Mouse (Mus musculus) heart, adult 9 months (tissue): ENCODE measurements around the gene Hist3h2ba.
A peak's percentile ranks its signal among the peaks of the same experiment; 100 is the strongest.

ENCODE experiments used
- DNase-seq, 2 experiments: peaks; one replicate each; pipeline ENCODE4 v3.0.0; 2022; ENCODE audit warnings: low spot score in 2 of 2

The Hist3h2ba gene

DNA sequence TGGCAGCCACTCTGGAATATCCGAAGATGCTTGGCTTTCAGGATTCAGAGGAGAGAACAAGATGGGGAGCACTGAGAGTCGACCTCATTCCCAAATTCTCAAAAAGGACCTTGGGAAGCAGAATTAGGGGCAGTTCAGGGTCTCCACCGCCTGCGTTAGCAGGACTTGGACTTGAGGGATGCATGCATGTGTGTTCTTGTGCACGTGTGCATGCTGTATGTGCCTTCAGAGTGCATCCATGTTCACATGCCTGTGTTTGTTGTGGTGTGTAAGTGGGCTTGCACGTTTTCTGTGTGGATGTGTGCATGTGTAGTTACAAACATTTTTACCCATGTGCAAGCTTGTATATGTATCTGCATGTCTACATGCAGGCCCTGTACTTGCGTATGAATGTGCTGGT, 15.5 kb downstream of the Hist3h2ba start:
- DNase-seq: no peak

DNA sequence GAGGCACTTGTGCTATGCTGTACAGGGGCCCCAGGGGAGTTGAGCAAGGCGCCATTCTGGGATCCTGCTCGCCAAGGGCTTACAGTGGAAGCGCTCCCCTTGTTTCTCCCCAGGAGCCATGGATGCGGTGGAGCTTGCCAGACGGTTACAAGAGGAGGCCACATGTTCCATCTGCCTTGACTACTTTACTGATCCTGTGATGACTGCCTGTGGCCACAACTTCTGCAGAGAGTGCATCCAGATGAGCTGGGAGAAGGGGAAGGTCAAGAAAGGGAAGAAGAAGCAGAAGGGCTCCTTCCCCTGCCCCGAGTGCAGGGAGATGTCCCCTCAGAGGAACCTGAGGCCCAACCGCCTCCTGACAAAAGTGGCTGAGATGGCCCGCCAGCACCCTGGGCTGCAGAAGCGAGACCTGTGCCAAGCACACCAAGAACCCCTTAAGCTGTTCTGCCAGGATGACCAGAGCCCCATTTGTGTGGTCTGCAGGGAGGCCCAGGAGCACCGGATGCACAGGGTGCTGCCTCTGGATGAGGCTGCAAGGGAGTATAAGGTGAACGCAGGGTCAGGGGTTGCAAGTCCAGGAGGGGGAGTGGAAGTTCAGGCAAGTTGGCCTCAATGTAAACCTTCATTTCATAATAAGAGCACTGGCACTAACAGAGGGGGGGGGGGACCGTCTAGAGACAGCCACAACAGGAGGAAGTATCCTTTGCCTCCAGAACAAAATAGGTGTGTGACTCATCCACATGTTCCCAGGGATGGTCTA, 16.5 kb downstream of the Hist3h2ba start:
- no peak for DNase-seq

DNA sequence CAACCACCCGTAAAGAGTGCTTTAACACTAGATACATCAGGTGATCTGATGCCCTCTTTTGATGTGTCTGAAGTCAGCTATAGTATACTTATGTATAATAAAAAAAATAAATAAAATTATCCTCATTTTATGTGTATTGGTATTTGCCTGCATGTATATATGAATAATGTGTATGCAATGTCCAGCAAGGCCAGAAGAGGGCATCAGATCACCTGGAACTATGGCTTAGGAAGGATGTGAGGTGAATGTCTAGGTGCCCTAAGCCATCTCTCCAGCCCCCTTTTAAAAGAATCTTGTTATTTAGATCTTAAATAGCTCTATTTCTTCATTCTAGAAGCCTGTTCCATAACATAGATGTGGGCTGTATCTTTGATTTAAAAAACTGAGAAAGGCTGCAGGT, 18.6 kb downstream of the Hist3h2ba start:
- no peak for DNase-seq

DNA sequence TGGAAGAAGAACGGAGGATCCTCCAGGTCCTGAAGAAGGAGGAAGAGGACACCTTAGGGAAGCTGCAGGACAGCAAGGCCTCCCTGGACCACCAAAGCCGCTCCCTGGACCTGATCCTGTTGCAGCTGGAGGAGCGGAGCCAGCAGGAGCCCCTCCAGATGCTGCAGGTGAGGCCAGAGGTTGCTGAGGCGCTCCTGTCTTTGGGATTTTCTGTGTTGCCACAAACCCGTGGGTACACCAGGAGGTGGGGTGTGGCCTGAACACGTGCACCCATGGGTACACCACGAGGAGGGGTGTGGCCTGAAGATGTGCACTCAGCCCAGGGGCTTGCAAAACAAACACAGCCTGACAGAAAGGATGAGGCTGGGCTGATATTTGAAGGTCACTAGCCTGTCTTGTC, 19.8 kb downstream of the Hist3h2ba start:
- DNase-seq: no peak

DNA sequence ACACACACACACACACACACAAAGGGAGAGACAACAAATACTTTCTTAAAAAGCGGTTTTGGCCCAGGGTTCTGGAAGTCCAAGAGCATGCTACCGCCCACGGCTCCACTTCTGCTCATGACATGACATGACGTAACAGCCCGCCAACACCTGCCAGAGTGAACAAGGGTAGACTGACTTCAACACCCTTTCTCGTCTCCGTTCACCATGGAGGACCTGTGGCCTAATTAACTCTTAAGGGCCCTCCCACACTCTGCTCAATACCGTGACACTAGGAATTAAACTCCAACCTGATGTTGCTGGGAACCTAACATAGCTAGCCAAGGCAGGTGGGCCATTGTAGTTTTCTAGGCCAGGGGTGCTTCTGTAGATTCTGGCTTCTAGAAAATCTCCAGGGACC, 20.3 kb downstream of the Hist3h2ba start:
- DNase-seq: no peak

DNA sequence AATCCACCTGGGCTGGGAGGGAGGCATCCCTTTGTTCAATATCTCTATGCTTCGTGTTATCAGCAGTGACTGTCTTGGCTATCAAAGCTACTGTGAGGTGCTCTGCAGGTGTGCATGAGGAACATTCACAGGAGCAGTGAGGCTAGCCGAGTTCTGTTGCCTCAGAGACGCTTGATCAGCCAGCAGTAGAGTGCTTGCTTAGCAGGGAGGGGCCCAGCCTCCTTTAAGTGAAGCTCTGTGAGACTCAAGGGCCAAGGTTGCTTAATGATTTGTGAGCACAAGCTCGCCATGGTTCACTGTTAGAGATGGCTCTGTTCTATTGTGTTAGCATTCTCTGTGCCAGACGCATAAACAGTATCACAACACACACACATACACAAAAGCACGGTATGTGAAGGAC, 20.9 kb downstream of the Hist3h2ba start:
- no peak for DNase-seq

DNA sequence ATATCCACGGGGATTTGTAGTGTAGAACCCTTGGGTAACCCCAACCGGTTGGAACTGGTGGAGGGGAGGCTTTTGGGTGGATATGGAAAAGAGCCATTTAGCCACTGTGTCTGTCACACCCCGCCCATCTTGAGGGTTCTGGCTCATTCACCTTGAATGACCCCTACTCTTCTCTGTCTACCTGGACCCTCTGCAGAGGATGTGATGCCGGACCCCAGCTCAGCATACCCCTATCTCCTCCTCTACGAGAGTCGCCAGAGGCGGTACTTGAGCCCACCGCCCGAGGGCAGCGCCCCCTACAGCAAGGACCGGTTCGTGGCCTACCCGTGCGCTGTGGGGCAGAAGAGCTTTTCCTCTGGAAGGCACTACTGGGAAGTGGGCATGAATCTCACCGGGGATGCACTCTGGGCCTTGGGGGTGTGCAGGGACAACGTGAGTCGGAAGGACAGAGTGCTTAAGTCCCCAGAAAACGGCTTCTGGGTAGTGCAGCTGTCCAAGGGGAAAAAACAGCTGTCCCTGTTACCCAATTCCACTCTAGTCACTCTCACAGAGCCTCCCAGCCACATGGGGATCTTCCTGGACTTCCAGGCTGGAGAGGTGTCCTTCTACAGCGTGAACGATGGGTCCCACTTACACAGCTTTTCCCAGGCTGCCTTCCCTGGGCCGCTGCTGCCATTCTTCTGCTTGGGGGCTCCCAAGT, 22.3 kb downstream of the Hist3h2ba start:
- DNase-seq: no peak

DNA sequence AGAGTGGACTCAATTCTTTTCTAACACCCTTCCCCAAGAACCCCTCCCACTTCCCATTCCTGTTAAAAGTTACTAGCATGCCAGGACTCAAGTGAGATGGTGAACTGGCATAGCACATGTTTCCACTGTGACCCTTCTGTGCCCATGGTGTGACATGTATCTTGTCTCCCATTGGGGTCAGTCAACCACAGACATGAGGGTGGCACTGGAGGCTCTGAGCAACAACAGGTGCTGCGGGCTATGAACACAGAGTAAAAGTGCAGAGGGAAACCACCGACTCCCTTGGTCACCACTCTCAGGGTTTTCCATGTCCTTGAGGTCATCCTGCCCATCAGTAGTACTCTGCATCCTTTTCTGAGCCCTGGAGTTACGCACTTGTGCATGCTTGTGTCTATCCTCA, 23.1 kb downstream of the Hist3h2ba start:
- no peak for DNase-seq

DNA sequence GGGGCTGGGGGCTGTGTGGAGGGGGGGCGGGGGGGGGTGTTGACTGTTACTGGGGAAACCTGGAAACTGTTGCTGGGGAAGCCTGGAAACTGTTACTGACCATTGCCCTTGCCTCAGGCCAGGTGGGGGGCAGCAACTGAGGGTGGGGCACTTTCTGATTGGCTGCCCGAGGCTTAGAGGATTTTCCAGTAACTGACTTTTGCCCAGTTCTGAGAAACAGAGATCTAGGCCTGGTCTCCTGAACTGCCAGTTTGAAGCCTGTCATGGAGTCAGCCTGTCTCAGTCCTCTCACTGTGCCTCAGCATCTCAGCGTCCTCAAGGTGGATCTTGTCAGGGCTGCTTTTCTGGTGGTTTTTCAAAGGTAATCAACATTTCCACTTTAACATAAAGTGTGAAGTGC, 25.7 kb downstream of the Hist3h2ba start:
- DNase-seq: no peak

DNA sequence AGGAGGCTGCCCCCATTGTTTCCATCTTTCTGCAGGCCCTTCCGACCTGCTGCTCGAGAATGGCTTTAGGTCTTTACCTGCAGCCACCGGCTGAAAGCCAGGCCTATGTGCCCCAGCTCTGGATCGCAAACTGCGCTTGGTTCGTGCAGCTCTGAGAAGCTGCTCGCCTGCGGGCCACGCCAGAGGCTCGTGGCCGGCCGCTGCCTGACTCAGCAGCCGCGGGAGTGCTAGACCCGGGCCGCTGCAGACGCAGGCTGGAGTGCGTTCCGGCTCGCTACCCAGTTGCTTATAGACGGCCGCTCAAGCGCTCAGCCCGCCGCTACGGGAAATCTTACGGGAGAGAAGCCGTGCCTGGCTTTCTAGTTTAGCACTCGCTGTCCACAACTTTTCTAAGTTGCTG, 28.4 kb downstream of the Hist3h2ba start:
- DNase-seq: no peak

DNA sequence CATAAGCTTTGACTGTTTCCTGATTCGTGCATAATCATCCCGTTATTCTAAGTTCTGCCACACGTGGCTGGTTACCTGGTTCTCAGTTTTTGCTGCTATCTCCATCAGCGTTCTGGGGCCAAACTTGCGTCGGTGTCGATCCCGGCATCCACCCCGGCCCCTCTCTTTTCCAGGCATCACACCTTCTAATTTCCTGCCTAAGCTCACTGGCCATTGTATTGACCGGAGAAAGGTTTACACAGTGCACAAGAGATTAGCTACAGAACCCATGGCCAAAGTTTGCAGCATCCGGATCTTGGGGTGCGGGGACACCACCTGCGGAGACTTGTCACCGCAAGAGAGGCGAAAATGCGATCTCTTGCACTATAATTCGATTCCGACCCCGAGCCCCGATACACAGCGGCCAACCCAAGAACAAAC, 28.9 kb downstream of the Hist3h2ba start:
- DNase-seq: no peak

DNA sequence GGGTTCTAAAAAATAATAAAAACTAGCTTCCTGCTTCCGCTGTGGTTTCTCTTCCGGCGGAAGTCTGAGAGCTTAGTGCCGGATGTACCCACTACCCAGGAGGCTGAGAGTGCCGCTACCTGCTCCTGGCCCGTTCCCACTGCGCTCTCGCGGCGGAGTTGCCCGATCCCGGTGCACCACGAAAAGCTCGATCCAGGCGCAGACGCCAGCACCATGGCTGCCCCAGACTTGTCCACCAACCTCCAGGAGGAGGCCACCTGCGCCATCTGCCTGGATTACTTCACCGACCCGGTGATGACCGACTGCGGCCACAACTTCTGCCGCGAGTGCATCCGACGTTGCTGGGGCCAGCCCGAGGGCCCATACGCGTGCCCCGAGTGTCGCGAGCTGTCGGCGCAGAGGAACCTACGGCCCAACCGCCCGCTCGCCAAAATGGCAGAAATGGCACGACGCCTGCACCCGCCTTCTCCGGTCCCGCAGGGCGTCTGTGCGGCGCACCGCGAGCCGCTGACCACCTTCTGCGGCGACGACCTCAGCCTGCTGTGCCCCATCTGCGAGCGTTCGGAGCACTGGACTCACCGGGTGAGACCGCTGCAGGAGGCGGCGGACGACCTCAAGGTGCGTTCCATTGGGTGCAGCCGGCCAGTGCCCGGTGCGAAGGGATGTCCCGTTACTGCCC, 29.4 kb downstream of the Hist3h2ba start, which contains the start of gene Trim11:
TSS of gene Trim11 (plus strand) at position 67 of the 679 bp plus-strand sequence.
- peak; percentile 69 for DNase-seq

DNA sequence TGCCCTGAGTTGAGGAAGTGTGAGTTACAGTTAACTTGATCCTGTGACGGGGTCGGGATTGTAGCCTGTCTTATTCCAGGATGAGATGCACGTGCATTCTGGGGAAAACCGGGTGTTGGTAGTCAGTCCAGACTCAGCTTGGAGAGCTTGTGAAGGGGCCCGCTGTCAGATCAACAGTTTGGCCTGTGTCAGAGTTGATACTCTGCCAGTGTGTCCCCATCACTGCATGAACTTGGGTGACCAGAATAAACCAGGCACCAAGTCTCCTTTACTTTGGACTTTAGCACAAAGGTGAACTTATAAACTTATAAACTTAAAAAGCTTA, 29.9 kb downstream of the Hist3h2ba start:
- no peak for DNase-seq

DNA sequence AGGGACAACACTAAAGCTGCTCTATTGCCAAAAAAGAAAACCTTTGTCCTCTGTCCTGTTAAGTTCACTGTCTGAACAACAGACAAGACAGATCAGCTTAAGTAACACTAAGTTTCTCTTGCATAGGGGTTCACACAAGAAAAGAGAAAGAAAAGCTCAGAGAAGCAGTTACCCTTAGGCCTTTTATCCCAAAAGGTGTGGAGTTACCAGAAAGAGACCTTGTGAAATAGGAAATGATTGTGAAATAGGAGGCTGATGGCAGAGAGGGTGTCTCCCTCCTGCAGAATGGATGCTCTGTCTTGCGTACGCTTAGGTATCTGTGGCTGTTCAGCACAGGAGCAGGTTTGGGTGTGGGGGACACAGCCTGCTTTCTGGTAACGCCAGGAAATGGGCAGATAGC, 30.5 kb downstream of the Hist3h2ba start:
- no peak for DNase-seq

DNA sequence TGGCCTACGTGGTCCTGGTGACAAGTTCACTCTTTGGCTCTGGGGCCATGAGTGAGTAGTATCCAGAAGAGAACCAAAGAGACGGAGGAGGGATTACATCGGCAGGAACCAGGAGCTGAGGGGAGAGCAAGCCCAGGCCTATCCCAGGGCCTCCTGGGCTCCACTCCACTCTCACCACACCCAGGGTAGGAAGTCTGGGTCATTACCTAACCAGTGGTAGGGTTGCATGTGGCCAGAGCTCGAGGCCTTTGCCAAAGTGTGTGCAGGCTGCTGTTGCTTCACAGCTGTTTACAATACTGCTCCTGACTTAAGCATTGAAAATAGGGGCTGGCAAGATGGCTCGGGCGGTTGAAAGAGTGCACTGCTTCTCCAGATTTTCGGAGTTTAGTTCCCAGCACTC, 30.9 kb downstream of the Hist3h2ba start:
- peak in 1 of 2 experiments; percentile 54 for DNase-seq

DNA sequence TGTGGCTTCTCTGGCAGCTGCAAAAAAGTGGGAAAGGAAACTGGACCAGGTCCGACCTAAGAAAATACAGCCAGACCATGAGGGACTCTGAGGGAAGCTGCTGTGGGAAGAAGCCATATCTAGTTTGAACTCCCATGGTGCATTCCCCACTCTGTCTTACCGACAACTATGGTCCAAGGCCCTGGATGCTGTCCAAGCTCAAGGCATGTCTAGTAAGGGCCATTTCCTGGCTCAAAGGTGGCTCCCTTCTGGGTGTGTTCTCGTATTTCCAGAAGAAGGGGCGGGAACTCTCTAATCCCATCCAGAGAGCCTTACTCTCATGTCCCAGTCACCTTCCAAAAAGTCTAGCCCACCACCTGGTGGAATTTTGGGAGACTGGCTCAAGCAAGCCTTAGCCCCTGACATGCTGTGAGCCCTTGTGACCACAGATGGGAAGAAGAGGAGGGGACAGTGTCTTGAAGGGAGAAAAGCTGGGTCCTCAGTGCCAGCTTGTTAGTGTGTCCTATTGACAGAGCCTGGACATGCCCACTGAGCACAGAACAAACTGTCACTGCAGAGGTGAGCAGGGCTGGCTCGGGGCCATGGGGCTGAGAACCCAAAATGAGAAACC, 31.8 kb downstream of the Hist3h2ba start:
- no peak for DNase-seq

DNA sequence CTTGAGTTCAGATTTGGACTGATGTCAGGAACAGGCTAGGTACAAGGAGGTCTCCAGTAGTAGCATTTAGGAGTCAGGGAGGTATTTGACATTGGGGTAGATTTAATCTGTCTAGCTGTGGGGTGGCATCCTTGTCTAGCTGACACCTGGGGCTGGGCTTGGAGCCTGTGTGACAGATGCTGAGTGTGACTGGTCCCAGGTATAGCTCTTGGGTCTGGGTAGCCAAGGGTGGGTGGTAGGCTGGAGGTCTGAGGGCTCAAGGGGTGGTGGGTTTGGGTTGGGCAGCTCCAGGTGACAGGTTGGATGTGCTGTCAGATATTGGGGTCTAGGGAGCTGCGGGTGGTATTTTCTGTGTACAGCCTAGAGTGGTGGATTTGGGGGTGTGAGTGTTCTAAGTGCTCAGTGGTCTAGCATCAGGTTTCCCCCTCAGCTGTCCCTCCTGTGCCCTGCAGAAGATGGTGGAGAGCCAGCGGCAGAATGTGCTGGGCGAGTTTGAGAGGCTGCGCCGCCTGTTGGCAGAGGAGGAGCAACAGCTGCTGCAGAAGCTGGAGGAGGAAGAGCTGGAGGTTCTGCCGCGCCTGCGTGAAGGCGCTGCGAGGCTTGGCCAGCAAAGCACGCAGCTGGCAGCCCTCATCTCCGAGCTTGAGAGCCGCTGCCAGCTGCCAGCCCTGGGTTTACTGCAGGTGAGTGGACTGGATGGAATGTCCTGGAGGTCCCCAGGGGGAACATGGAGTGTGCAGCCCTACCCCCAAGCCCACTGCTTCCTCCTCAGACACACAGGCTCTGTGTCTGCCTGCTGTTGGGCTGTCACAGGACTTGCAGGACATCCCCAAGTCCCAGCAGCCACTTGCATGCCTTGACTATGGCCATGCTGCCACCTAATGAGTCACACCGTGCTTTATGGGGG, 33.1 kb downstream of the Hist3h2ba start:
- peak; percentile 56 to 76 for DNase-seq

DNA sequence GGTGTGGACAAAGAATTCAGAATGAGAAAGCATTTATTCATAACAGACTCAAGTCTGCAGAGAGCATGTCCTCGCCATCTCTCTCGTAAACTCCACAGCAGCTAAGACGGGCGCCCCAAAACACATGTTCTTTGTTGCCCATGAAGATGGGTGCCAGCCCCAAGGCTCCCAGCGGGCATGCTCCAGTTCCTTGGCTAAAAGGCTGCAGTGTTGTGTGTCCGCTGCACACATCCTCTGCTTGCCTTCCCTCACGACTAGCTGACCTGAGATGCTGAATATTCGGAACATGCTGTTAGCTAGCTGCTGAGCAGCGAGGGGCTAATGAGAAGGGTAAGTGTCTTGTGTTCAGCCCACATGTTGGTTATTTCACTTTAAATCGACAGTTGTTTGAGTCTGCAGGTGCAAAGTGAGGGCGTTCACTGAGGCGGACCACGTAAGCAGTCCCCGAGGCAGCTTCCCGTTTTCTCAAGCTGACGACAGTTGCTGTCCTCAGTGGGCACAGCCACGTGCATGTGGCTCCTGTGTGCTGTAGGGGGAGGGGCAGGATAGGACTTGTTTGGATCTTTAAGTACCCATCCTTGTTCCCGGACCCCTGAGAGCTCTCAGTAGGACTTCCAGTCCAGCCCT, 33.9 kb downstream of the Hist3h2ba start:
- no peak for DNase-seq

DNA sequence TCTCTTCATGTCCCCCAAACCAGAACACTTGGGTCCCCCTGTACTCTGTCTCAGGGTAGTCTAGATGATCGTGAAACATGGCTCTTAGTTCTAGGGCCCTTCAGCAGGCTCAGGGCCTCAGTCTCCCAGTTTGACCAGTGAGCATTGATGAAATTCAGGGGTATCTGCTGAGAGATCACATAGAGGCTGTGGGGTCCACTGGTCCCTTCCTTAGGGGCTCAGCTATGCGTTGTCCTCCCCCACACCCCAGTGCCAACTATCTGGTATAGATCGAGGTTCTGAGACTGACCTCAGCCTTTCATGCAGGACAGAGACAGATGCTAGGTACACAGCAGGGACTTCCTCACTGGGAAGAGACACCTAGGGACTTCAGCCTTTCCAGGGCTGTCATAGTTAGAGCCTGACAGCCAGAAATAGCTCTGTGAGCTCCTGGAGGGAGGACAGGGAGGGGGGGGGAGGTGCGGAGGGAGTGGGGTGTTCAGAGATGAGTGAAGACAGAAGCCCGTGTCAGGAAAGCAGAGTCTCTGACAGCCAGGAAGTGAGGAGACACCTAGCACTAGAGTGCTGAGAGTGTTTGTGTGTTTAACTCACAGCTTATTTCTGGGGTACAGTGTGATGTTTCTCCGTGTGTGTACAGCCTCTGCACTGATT, 35.1 kb downstream of the Hist3h2ba start:
- DNase-seq: no peak

DNA sequence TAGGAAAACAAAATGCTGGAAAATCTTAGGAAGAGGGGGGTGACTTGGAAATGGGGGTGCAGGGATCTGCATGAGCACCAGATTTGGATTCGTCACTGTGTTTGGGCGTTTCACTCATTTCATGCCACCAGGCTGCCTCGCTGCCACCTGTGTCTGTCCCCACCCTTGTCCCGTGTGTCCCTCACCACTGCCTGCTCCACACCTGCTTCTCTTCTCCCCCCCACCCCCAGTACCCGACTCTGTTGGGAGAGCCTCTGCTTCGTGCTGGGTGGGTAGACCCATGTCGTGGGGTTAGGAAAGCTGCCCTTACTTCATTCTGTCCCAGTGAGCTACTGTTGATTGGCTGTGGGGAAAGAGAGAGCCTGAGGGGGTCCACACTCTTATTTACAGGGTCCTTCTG, 35.9 kb downstream of the Hist3h2ba start:
- no peak for DNase-seq
